Mouse (Mus musculus) embryonic fibroblast, embryonic 13.5 days (primary cell): ENCODE measurements around the gene Exoc4.

Source experiments
- CTCF ChIP-seq: IDR thresholded peaks from 2 replicates; pipeline ENCODE4 v1.5.1; 2011; ENCODE audit warnings: mild to moderate bottlenecking, control low read depth, low read length, moderate library complexity, borderline replicate concordance; ENCODE audit not compliant: insufficient read depth
- POLR2A ChIP-seq: IDR thresholded peaks from 2 replicates; pipeline ENCODE4 v1.6.1; 2011; ENCODE audit warnings: low read depth, mild to moderate bottlenecking, control low read depth, low read length, moderate library complexity

DNA sequence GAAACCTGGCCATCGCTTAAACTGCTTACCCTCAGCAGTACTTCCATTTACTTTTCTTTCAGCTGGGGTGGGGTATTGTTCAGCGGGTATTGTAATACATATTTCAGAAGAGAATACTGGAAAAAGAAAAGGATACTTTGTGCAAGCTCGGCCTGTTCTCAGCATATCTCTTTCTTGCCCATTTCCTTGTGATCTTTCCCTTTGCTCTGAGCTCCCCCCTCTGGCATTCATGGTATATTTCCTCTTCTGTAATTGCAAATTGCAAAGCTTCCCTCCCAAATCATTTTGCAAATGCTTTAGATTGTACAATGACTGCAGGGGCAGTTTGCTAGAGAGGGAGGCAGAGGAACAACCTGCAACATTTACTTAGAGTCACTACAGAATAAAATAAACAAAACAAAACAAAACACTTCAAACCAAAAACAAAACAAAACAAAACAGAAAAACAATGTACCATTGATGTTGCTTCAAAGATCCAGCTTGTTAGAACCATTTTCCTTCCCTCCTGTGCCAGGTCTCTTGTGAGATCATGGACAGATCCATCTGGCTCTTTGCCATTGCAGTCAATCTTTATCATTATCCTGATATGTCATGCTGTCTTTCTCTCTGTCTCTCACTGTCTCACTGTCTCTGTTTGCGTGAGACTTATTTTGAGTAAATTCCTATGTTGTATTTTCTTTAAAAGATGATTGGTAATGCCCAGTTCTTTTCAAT lies 156.8 kb downstream of the Exoc4 start:
- TF ChIP-seq POLR2A (no peak), CTCF (no peak)
